Mouse (Mus musculus) liver, embryonic 15.5 days (tissue): ENCODE results near the gene Mbd3l2. TPM values are rescaled to one million over a fixed set of nuclear protein-coding genes. Genes with fewer than 3 reads are reported as not detected.

Source experiments
- ATAC-seq: fragments of 200-750 bp; cut with Nextera tagmentation; 2 replicates; pipeline ENCODE4 v1.8.0; 2017; ENCODE audit warnings: moderate number of reproducible peaks, mild to moderate bottlenecking, moderate library complexity; ENCODE audit not compliant: insufficient read depth
- H3K27ac ChIP-seq: fragments of 300-500 bp; sonication (generic); replicated peaks from 2 replicates; pipeline ENCODE4 v1.5.1; 2015; ENCODE audit warnings: mild to moderate bottlenecking, inconsistent platforms
- H3K27me3 ChIP-seq: fragments of 300-500 bp; sonication (generic); 2 replicates; pipeline ENCODE4 v1.6.1; 2015; ENCODE audit warnings: mild to moderate bottlenecking, inconsistent platforms
- H3K36me3 ChIP-seq: fragments of 300-500 bp; sonication (generic); replicated peaks from 2 replicates; pipeline ENCODE4 v1.6.1; 2015; ENCODE audit warnings: moderate library complexity, mild to moderate bottlenecking, inconsistent platforms
- H3K4me1 ChIP-seq: fragments of 300-500 bp; sonication (generic); replicated peaks from 2 replicates; pipeline ENCODE4 v1.6.1; 2015; ENCODE audit warnings: inconsistent platforms
- H3K4me2 ChIP-seq: fragments of 300-500 bp; sonication (generic); 2 replicates; pipeline ENCODE4 v1.6.1; 2015; ENCODE audit warnings: moderate library complexity, mild to moderate bottlenecking, inconsistent platforms
- H3K4me3 ChIP-seq: fragments of 300-500 bp; sonication (generic); replicated peaks from 2 replicates; pipeline ENCODE4 v1.5.1; 2015; ENCODE audit warnings: mild to moderate bottlenecking, inconsistent platforms
- H3K9ac ChIP-seq: fragments of 300-500 bp; sonication (generic); 2 replicates; pipeline ENCODE4 v1.6.1; 2015; ENCODE audit warnings: moderate library complexity, mild to moderate bottlenecking, inconsistent platforms
- H3K9me3 ChIP-seq: fragments of 300-500 bp; sonication (generic); replicated peaks from 2 replicates; pipeline ENCODE4 v1.6.1; 2016; ENCODE audit warnings: inconsistent platforms
- WGBS: fragments of 180-500 bp; shearing (Covaris S2); methylation state at CpG from one replicate; pipeline ENCODE4 v1.1.7; 2015; ENCODE audit warnings: mixed read lengths; ENCODE audit not compliant: insufficient replicate concordance; 5-methylcytosine and 5-hydroxymethylcytosine counted together
- microRNA-seq: library from miRNA; unstranded; fragments of <30 nt; microRNA quantifications from one replicate; pipeline ENCODE4, GENCODE M21; 2016
- polyA plus RNA-seq: library from polyadenylated mRNA; unstranded; fragments of >200 nt; fragmentation: Nextera tagmentation; extraction: Ambion mirVana; gene quantifications from 2 replicates; pipeline ENCODE4 v1.2.1, GENCODE M21; 2015

Mbd3l2 gene
- polyA plus RNA-seq, 1 experiment from 2014 or later, result not detected

DNA sequence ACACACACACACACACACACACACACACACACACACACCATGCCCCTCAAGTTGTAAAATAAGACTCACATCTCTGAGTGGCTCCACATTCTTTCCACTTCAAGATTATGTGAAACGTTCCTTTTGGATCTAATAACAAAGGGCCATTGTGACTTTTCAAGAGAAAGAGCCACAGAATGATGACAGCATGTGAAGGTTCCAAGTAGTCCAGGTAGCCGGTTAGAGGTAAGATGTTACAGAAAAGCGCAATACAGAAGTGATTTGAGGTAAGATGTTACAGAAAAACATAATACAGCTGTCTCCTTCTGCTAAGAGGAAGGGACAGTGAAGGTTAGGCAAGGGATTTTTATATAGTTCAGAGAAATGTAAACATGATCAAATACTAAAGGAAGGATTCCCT, 47.7 kb downstream of the Mbd3l2 start, which contains the start of the genes Zfp558 and Mbd3l1:
Gene Zfp558, minus strand, starts transcription at position 101 of the 400 bp plus-strand sequence.
Gene Mbd3l1, plus strand, starts transcription at position 192 of the 400 bp plus-strand sequence.
- Histone ChIP-seq H3K4me1 (peaks cover 1% of the 10 kb centered on the region; the same call in 1 of the 2 replicates), H3K27me3 (no peaks in the 10 kb centered on the region), H3K36me3 (no peaks in the 10 kb centered on the region), H3K9me3 (no peaks in the 10 kb centered on the region), H3K9ac (no peak within 1 kb of the TSS), H3K4me2 (no peak within 1 kb of the TSS), H3K4me3 (no peak within 1 kb of the TSS), H3K27ac (no peak within 1 kb of the TSS)
- no peak for ATAC-seq
- WGBS, result 62% methylated on average over 3 of the region's 3 CpGs

Small RNAs within 50 kb of the gene (microRNA-seq; reads per million reads assigned to microRNA genes)
- not detected for gene Gm22854

Other genes starting within 250 kb of the Mbd3l2 start
- 37.4 and 43.1 TPM in 2 replicates for gene Chordc1, start 138.5 kb upstream of the Mbd3l2 start, polyA plus RNA-seq
- 0.47 and 0.64 TPM in 2 replicates for gene Naalad2, start 27.7 kb upstream of the Mbd3l2 start, polyA plus RNA-seq
- gene Ubtfl1, start 26.2 kb upstream of the Mbd3l2 start, polyA plus RNA-seq, result not detected in 2 replicates
- gene Zfp558, start 47.6 kb downstream of the Mbd3l2 start, polyA plus RNA-seq, result 0.53 and 0.61 TPM in 2 replicates
- gene Mbd3l1, start 47.7 kb downstream of the Mbd3l2 start, polyA plus RNA-seq, result not detected in 2 replicates
- gene Muc16, start 243.9 kb downstream of the Mbd3l2 start, polyA plus RNA-seq, result 0.23 and 0.28 TPM in 2 replicates